Mouse (Mus musculus) hematopoietic stem cell, adult 5-6 weeks (primary cell): ENCODE measurements around the gene Cib3. TPM values are rescaled to one million over a fixed set of nuclear protein-coding genes. Genes with fewer than 3 reads are reported as not detected.

Experiments used
- ATAC-seq, 2 experiments: fragments of 125-278 bp in 1 of 2; replicated peaks in 1 of 2; 2 replicates each; pipeline ENCODE4 v1.8.0; 2016 to 2017; ENCODE audit warnings: inconsistent platforms in 2 of 2, mild to moderate bottlenecking in 2 of 2, moderate number of reproducible peaks in 2 of 2, low read depth in 1 of 2, moderate TSS enrichment in 1 of 2; ENCODE audit not compliant: low FRiP score in 2 of 2, poor library complexity in 2 of 2, severe bottlenecking in 2 of 2, insufficient read depth in 1 of 2, low TSS enrichment in 1 of 2
- total RNA-seq: library from RNA; stranded (forward); fragments of 172-1452, 232-1000 nt; gene quantifications from 2 replicates; pipeline ENCODE4 v1.2.3, GENCODE M21; 2017

Gene Cib3
- total RNA-seq, result not detected in 2 replicates

- no peak for ATAC-seq
Measured at GRCm38 (mm10) chr8:72212751-72213150, at the start of gene Cib3. TSS of gene Cib3 (minus strand) at chr8:72212837.

- no peak for ATAC-seq
Measured at GRCm38 (mm10) chr8:72261872-72262271, 49.2 kb upstream of the Cib3 start.

GRCm38 (mm10) chr8:72261431-72261830 is 48.8 kb upstream of the Cib3 start:
- ATAC-seq, result no peak

- peak; percentile 40 to 76; a peak in 3 of 4 replicates for ATAC-seq
Measured at GRCm38 (mm10) chr8:72261019-72261418, 48.4 kb upstream of the Cib3 start.

- no peak for ATAC-seq
Measured at GRCm38 (mm10) chr8:72260585-72260984, 47.9 kb upstream of the Cib3 start.

GRCm38 (mm10) chr8:72259862-72260261 is 47.2 kb upstream of the Cib3 start:
- no peak for ATAC-seq

- no peak for ATAC-seq
Measured at GRCm38 (mm10) chr8:72257902-72258238, 45.2 kb upstream of the Cib3 start.

GRCm38 (mm10) chr8:72257171-72257901 is 44.7 kb upstream of the Cib3 start:
- ATAC-seq, result no peak

- no peak for ATAC-seq
Measured at GRCm38 (mm10) chr8:72244610-72245009, 32.0 kb upstream of the Cib3 start.

GRCm38 (mm10) chr8:72242226-72242625 is 29.6 kb upstream of the Cib3 start:
- ATAC-seq, result no peak

GRCm38 (mm10) chr8:72240951-72241350 is 28.3 kb upstream of the Cib3 start:
- ATAC-seq, result no peak

GRCm38 (mm10) chr8:72240403-72240763 is 27.7 kb upstream of the Cib3 start:
- ATAC-seq, result no peak; a peak in 1 of 4 replicates

GRCm38 (mm10) chr8:72239499-72240402 is 27.1 kb upstream of the Cib3 start, which contains the start of gene Ap1m1:
TSS of gene Ap1m1 (plus strand) at chr8:72240018.
- peak; percentile 87 to 91 for ATAC-seq

GRCm38 (mm10) chr8:72222656-72223055 is 10.0 kb upstream of the Cib3 start:
- ATAC-seq, result no peak

GRCm38 (mm10) chr8:72220758-72221157 is 8.1 kb upstream of the Cib3 start:
- no peak for ATAC-seq

- peak; percentile 93 to 96 for ATAC-seq
Measured at GRCm38 (mm10) chr8:72219541-72220363, 7.1 kb upstream of the Cib3 start, which contains the start of gene Fam32a. TSS of gene Fam32a (plus strand) at chr8:72219730.

GRCm38 (mm10) chr8:72218781-72219540 is 6.3 kb upstream of the Cib3 start:
- ATAC-seq, result no peak
